Mouse (Mus musculus) testis, adult 2 months (tissue): ENCODE results near the gene Hint3.

Experiments used
- CTCF ChIP-seq: fragments of 200-500 bp; IDR thresholded peaks from 2 replicates; pipeline ENCODE4 v1.5.1; 2012; ENCODE audit warnings: low read depth, mild to moderate bottlenecking, inconsistent platforms, low read length, moderate library complexity; ENCODE audit not compliant: control insufficient read depth, insufficient read depth, insufficient replicate concordance
- POLR2A ChIP-seq: fragments of 200-500 bp; IDR thresholded peaks from 2 replicates; pipeline ENCODE4 v1.6.1; 2012; ENCODE audit warnings: low read depth, mild to moderate bottlenecking, inconsistent platforms, low read length, moderate library complexity; ENCODE audit not compliant: control insufficient read depth

DNA sequence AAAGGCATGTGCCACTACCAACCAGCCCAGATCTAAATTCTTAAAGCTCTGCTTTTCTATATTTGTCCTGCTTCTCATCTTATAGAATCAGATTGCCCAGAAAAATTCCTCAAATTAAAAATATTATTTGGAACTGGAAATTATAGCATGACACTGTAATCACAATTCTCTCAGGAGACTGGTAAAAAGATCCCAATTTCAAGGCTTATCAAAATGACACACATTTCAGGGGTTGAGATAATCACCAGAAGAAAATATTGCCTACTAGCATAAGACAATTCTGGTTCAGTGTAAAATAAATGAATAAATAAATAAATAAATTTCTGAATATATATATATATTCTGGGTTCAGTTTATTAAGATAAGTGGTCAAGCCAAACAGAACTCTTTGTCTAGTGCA is 19.8 kb downstream of the Hint3 start:
- TF ChIP-seq POLR2A (no peak), CTCF (no peak)
